Mouse (Mus musculus) midbrain, embryonic 10.5 days (tissue): ENCODE data around the gene Abca4. TPM values are rescaled to one million over a fixed set of nuclear protein-coding genes. Genes with fewer than 3 reads are reported as not detected.

Experiments
- DNase-seq: peaks from one replicate; pipeline ENCODE4 v3.0.0-alpha.2; 2017; ENCODE audit warnings: low spot score
- H3K27ac ChIP-seq: fragments of 300-500 bp; sonication (generic); replicated peaks from 2 replicates; pipeline ENCODE4 v1.5.1; 2016; ENCODE audit warnings: mild to moderate bottlenecking
- H3K27me3 ChIP-seq: fragments of 300-500 bp; sonication (generic); 2 replicates; pipeline ENCODE4 v1.6.1; 2016; ENCODE audit warnings: low read depth, mild to moderate bottlenecking; ENCODE audit not compliant: poor library complexity, severe bottlenecking
- H3K36me3 ChIP-seq: fragments of 300-500 bp; sonication (generic); 2 replicates; pipeline ENCODE4 v1.6.1; 2016; ENCODE audit warnings: mild to moderate bottlenecking, moderate library complexity
- H3K4me1 ChIP-seq: fragments of 300-500 bp; sonication (generic); 2 replicates; pipeline ENCODE4 v1.6.1; 2016
- H3K4me3 ChIP-seq: fragments of 300-500 bp; sonication (generic); 2 replicates; pipeline ENCODE4 v1.5.1; 2016; ENCODE audit warnings: mild to moderate bottlenecking, moderate library complexity
- H3K9me3 ChIP-seq: fragments of 300-500 bp; sonication (generic); replicated peaks from 2 replicates; pipeline ENCODE4 v1.6.1; 2016; ENCODE audit warnings: mild to moderate bottlenecking
- WGBS: fragments of 180-500 bp; shearing (Covaris S2); methylation state at CpG from one replicate; pipeline ENCODE4 v1.1.7; 2016; 5-methylcytosine and 5-hydroxymethylcytosine counted together
- polyA plus RNA-seq: library from polyadenylated mRNA; unstranded; fragments of >200 nt; fragmentation: Nextera tagmentation; extraction: Ambion mirVana; gene quantifications from 2 replicates; pipeline ENCODE4 v1.2.1, GENCODE M21; 2016

Gene Abca4
- polyA plus RNA-seq, 1 experiment from 2014 or later, result 2.6 TPM

GRCm38 (mm10) chr3:122099713-122100112 is 55.5 kb downstream of the Abca4 start:
- 83% methylated on average over 5 of the region's 5 CpGs for WGBS
- Histone ChIP-seq H3K4me1 (peaks cover 14% of the 10 kb centered on the region), H3K36me3 (no peaks in the 10 kb centered on the region), H3K27me3 (peaks cover 15% of the 10 kb centered on the region), H3K9me3 (no peaks in the 10 kb centered on the region), H3K4me3 (no peak overlapping the region), H3K27ac (no peak overlapping the region)
- no peak for DNase-seq

- H3K27me3 ChIP-seq, result peaks cover 15% of the 10 kb centered on the region
- 60% methylated on average over 7 of the region's 7 CpGs for WGBS
- no peaks in the 10 kb centered on the region for H3K9me3 ChIP-seq
- DNase-seq, result no peak
- no peak overlapping the region for H3K27ac ChIP-seq
- H3K4me3 ChIP-seq, result no peak overlapping the region
- H3K4me1 ChIP-seq, result peaks cover 10% of the 10 kb centered on the region
- no peaks in the 10 kb centered on the region for H3K36me3 ChIP-seq
Observed at GRCm38 (mm10) chr3:122102091-122102490, 57.8 kb downstream of the Abca4 start.

GRCm38 (mm10) chr3:122103864-122104808 is 59.9 kb downstream of the Abca4 start:
- Histone ChIP-seq H3K27ac (no peak overlapping the region), H3K9me3 (no peaks in the 10 kb centered on the region), H3K27me3 (peaks cover 15% of the 10 kb centered on the region), H3K36me3 (no peaks in the 10 kb centered on the region), H3K4me3 (peak overlapping the region; percentile 16; the same call in 1 of the 2 replicates), H3K4me1 (peaks cover 10% of the 10 kb centered on the region)
- WGBS, result 36% methylated on average over 20 of the region's 20 CpGs
- peak; percentile 88 for DNase-seq

- Histone ChIP-seq H3K9me3 (no peaks in the 10 kb centered on the region), H3K4me3 (no peak overlapping the region), H3K27me3 (peaks cover 13% of the 10 kb centered on the region; the same call in 1 of the 2 replicates), H3K4me1 (peaks cover 19% of the 10 kb centered on the region), H3K36me3 (no peaks in the 10 kb centered on the region), H3K27ac (no peak overlapping the region)
- no peak for DNase-seq
- 82% methylated on average over 8 of the region's 8 CpGs for WGBS
Observed at GRCm38 (mm10) chr3:122106920-122107319, 62.7 kb downstream of the Abca4 start.

- peaks cover 16% of the 10 kb centered on the region; the same call in 1 of the 2 replicates for H3K27me3 ChIP-seq
- no peaks in the 10 kb centered on the region for H3K36me3 ChIP-seq
- H3K4me1 ChIP-seq, result peaks cover 17% of the 10 kb centered on the region
- WGBS, result 84% methylated on average over 14 of the region's 14 CpGs
- no peaks in the 10 kb centered on the region for H3K9me3 ChIP-seq
- DNase-seq, result no peak
- H3K4me3 ChIP-seq, result no peak overlapping the region
- no peak overlapping the region for H3K27ac ChIP-seq
Observed at GRCm38 (mm10) chr3:122107643-122108194, 63.5 kb downstream of the Abca4 start.

- WGBS, result 86% methylated on average over 4 of the region's 4 CpGs
Observed at GRCm38 (mm10) chr3:122109461-122109860, 65.2 kb downstream of the Abca4 start.

GRCm38 (mm10) chr3:122111141-122111981 is 67.1 kb downstream of the Abca4 start:
- 58% methylated on average over 9 of the region's 9 CpGs for WGBS
- Histone ChIP-seq H3K27ac (peak overlapping the region; percentile 33), H3K4me1 (0 out of 2 replicates have a peak, but pooled peaks cover 9% of the 10 kb centered on the region), H3K9me3 (no peaks in the 10 kb centered on the region), H3K36me3 (no peaks in the 10 kb centered on the region), H3K27me3 (peaks cover 8% of the 10 kb centered on the region; the same call in 1 of the 2 replicates), H3K4me3 (no peak overlapping the region)
- no peak for DNase-seq

More at GRCm38 (mm10) chr3:122109461-122109860, 65.2 kb downstream of the Abca4 start:
- H3K4me1 ChIP-seq, result 0 out of 2 replicates have a peak, but pooled peaks cover 9% of the 10 kb centered on the region
- no peaks in the 10 kb centered on the region for H3K9me3 ChIP-seq
- H3K4me3 ChIP-seq, result no peak overlapping the region
- no peak for DNase-seq
- H3K36me3 ChIP-seq, result no peaks in the 10 kb centered on the region
- H3K27ac ChIP-seq, result no peak overlapping the region
- peaks cover 8% of the 10 kb centered on the region; the same call in 1 of the 2 replicates for H3K27me3 ChIP-seq

GRCm38 (mm10) chr3:122118651-122119214 is 74.5 kb downstream of the Abca4 start:
- Histone ChIP-seq H3K4me3 (no peak overlapping the region), H3K27me3 (peaks cover 19% of the 10 kb centered on the region; the same call in 1 of the 2 replicates), H3K27ac (0 out of 2 replicates have a peak overlapping the region, but pooled peaks have one; percentile 9), H3K4me1 (peaks cover 16% of the 10 kb centered on the region), H3K36me3 (no peaks in the 10 kb centered on the region), H3K9me3 (no peaks in the 10 kb centered on the region)
- DNase-seq, result no peak
- 76% methylated on average over 9 of the region's 9 CpGs for WGBS

GRCm38 (mm10) chr3:122119733-122120132 is 75.5 kb downstream of the Abca4 start:
- H3K9me3 ChIP-seq, result no peaks in the 10 kb centered on the region
- H3K4me3 ChIP-seq, result no peak overlapping the region
- WGBS, result 72% methylated on average over 7 of the region's 7 CpGs
- H3K27ac ChIP-seq, result no peak overlapping the region; the same call in 1 of the 2 replicates
- DNase-seq, result no peak
- H3K36me3 ChIP-seq, result no peaks in the 10 kb centered on the region
- peaks cover 19% of the 10 kb centered on the region; the same call in 1 of the 2 replicates for H3K27me3 ChIP-seq
- H3K4me1 ChIP-seq, result peaks cover 16% of the 10 kb centered on the region

- H3K4me1 ChIP-seq, result peaks cover 16% of the 10 kb centered on the region
- no peak overlapping the region; the same call in 1 of the 2 replicates for H3K27ac ChIP-seq
- DNase-seq, result no peak
- H3K4me3 ChIP-seq, result no peak overlapping the region
- H3K9me3 ChIP-seq, result no peaks in the 10 kb centered on the region
- peaks cover 19% of the 10 kb centered on the region; the same call in 1 of the 2 replicates for H3K27me3 ChIP-seq
- no peaks in the 10 kb centered on the region for H3K36me3 ChIP-seq
- 86% methylated on average over 7 of the region's 7 CpGs for WGBS
Observed at GRCm38 (mm10) chr3:122120217-122120616, 76.0 kb downstream of the Abca4 start.

GRCm38 (mm10) chr3:122122127-122122663 is 78.0 kb downstream of the Abca4 start:
- Histone ChIP-seq H3K4me3 (peak overlapping the region; percentile 41), H3K27me3 (peaks cover 19% of the 10 kb centered on the region; the same call in 1 of the 2 replicates), H3K36me3 (no peaks in the 10 kb centered on the region), H3K9me3 (no peaks in the 10 kb centered on the region), H3K27ac (peak overlapping the region; percentile 65; the same call in 1 of the 2 replicates), H3K4me1 (peaks cover 16% of the 10 kb centered on the region)
- WGBS, result 14% methylated on average over 17 of the region's 17 CpGs
- DNase-seq, result peak; percentile 92
